ENCODE assay signal across 9 mouse cellular contexts in genomic region chr7:64001611-64002111, GRCm38 (mm10).
A peak's percentile ranks its signal among the peaks of the same experiment; 100 is the strongest.
DNase-seq lines count a peak whose midpoint lies in the region; ATAC-seq and TF ChIP-seq lines count a peak whose summit lies in the region.
"Had no signal": no experiment of that assay in that cellular context is flagged by ENCODE, and none has a peak within 500 bp of the region (broad histone marks: within the 10 kb centered on the region; RNA-seq: fewer than 3 reads in every experiment).

No protein-coding gene starts in this region.

- no peak overlapping the region for H3K4me3 ChIP-seq in liver, embryonic 15.5 days (replicated peaks)
- no peak overlapping the region for H3K4me3 ChIP-seq in forebrain, postnatal 0 days (ENCODE audit: low read depth, low read length)
- H3K4me3 ChIP-seq: heart, embryonic 13.5 days had no signal

- no peaks in the 10 kb centered on the region for H3K27me3 ChIP-seq in liver, embryonic 15.5 days
- no peaks in the 10 kb centered on the region for H3K27me3 ChIP-seq in forebrain, postnatal 0 days (ENCODE audit: insufficient read depth, low read length)
- H3K27me3 ChIP-seq: heart, embryonic 13.5 days had no signal

- H3K27ac ChIP-seq in liver, embryonic 15.5 days (replicated peaks), result peak overlapping the region; percentile 86
- H3K27ac ChIP-seq in forebrain, postnatal 0 days (ENCODE audit: low read depth, low read length), result no peak overlapping the region
- H3K27ac ChIP-seq: heart, embryonic 13.5 days had no signal

- peak; percentile 7 to 42 for DNase-seq in kidney, postnatal 36 days
- DNase-seq in kidney, adult 11 months, result no peak
- DNase-seq in spleen, postnatal 10 days (ENCODE audit: low spot score in 2 of 2), result peak; percentile 38 to 64
- DNase-seq in forebrain, postnatal 0 days, result no peak
- no peak for DNase-seq in retina, embryonic 14.5 days (ENCODE audit: low spot score)
- no peak for DNase-seq in gastrocnemius, adult 8-10 months (ENCODE audit: low spot score in 2 of 2)

- H3K36me3 ChIP-seq in liver, embryonic 15.5 days (replicated peaks), result no peaks in the 10 kb centered on the region
- no peaks in the 10 kb centered on the region for H3K36me3 ChIP-seq in forebrain, postnatal 0 days (ENCODE audit: insufficient read depth)
- H3K36me3 ChIP-seq: heart, embryonic 13.5 days had no signal

- peaks cover 69% of the 10 kb centered on the region for H3K4me1 ChIP-seq in liver, embryonic 15.5 days (replicated peaks)
- H3K4me1 ChIP-seq in forebrain, postnatal 0 days (ENCODE audit: insufficient read depth), result no peaks in the 10 kb centered on the region

- peak overlapping the region; percentile 23; the same call in 1 of the 2 replicates for H3K4me2 ChIP-seq in liver, embryonic 15.5 days
- H3K4me2 ChIP-seq in forebrain, postnatal 0 days (ENCODE audit: low read depth), result no peak overlapping the region
- H3K4me2 ChIP-seq: heart, embryonic 13.5 days had no signal

- TF ChIP-seq CTCF in forebrain, postnatal 0 days (IDR thresholded peaks at IDR 0.05; ENCODE audit: low read depth), result no peak

- 44% methylated on average over 9 of the region's 9 CpGs for WGBS in liver, embryonic 15.5 days (ENCODE audit: insufficient replicate concordance)
- WGBS in forebrain, postnatal 0 days, result 60% methylated on average over 9 of the region's 9 CpGs

- no peaks in the 10 kb centered on the region for H3K9me3 ChIP-seq in liver, embryonic 15.5 days (replicated peaks)
- no peaks in the 10 kb centered on the region for H3K9me3 ChIP-seq in forebrain, postnatal 0 days (ENCODE audit: low read length)
- H3K9me3 ChIP-seq: heart, embryonic 13.5 days had no signal

- peak; percentile 8 for ATAC-seq in activated CD4-positive, CD25-positive, alpha-beta regulatory T cell, adult 4 months
- no peak for ATAC-seq in liver, embryonic 15.5 days (ENCODE audit: insufficient read depth)
- ATAC-seq in forebrain, postnatal 0 days, result no peak

- H3K9ac ChIP-seq in liver, embryonic 15.5 days, result no peak overlapping the region
- H3K9ac ChIP-seq in forebrain, postnatal 0 days, result no peak overlapping the region
- H3K9ac ChIP-seq: heart, embryonic 13.5 days had no signal

Comparison
In these comparisons a context has a peak if more than half of its experiments do, and no peak if none do; other contexts are left out.
1. DNase-seq: peak in kidney, postnatal 36 days (2 of 2) and spleen, postnatal 10 days (2 of 2); none in kidney, adult 11 months (single experiment), forebrain, postnatal 0 days (single experiment), retina, embryonic 14.5 days (single experiment) and gastrocnemius, adult 8-10 months (0 of 2).